8 mouse cellular contexts compared by ENCODE assay signal in the genomic region with DNA sequence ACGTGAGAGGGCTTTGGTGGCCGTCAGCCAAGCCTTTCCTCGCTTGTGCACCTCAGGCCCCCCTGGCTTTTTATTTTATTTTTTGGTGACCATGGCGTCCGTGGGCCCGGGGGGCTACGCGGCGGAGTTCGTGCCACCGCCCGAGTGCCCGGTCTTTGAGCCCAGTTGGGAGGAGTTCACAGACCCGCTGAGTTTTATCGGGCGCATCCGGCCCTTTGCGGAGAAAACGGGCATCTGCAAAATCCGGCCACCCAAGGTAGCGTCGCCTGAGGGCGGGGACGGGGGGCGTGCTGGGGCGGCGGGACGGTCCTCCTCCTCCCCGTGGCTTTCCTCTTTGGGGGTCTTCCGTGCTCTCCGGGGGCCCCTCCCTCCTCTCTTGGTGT. TPM values are rescaled to one million over a fixed set of nuclear protein-coding genes. Genes with fewer than 3 reads are reported as not detected.
DNase-seq lines count a peak whose midpoint lies in the region; ATAC-seq and TF ChIP-seq lines count a peak whose summit lies in the region.

No protein-coding gene starts in this region.

- H3K4me3 ChIP-seq in neural tube, embryonic 11.5 days (ENCODE audit: low read depth, low read length), result peak overlapping the region; percentile 90
- H3K4me3 ChIP-seq in erythroblast, embryonic 14.5 days (replicated peaks), result peak overlapping the region; percentile 88
- H3K4me3 ChIP-seq in limb, embryonic 15.5 days, result peak overlapping the region; percentile 98
- H3K4me3 ChIP-seq in small intestine, adult 2 months (ENCODE audit: low read depth, low read length), result peak overlapping the region; percentile 68

- intact Hi-C loops in left cerebral cortex, postnatal 10 days (cut with DNase I), result no loop called here

- DNase-seq in neural tube, embryonic 11.5 days (ENCODE audit: low spot score), result no peak
- DNase-seq in neural tube, embryonic 10.5 days (ENCODE audit: extremely low spot score, low spot score), result no peak
- DNase-seq in thymus, postnatal 10 days (ENCODE audit: low spot score in 2 of 2), result no peak
- DNase-seq in cerebellum, adult 11 months, result no peak
- no peak for DNase-seq in left cerebral cortex, postnatal 10 days (ENCODE audit: extremely low spot score in 1 of 2, low spot score in 2 of 2)

- TF ChIP-seq CTCF in small intestine, adult 2 months (IDR thresholded peaks at IDR 0.05; ENCODE audit: extremely low read depth, insufficient read length, insufficient replicate concordance, low read depth, low read length), result no peak

- peak; percentile 8; the same call in 1 of the 2 replicates for ATAC-seq in neural tube, embryonic 11.5 days (ENCODE audit: insufficient read depth, low FRiP score, low TSS enrichment)
- peak; percentile 6; the same call in 1 of the 2 replicates for ATAC-seq in limb, embryonic 15.5 days (ENCODE audit: insufficient number of reproducible peaks, low FRiP score, low TSS enrichment, low read depth)

- peaks cover 12% of the 10 kb centered on the region for H3K36me3 ChIP-seq in neural tube, embryonic 11.5 days (ENCODE audit: control insufficient read depth, insufficient read depth, low read length)
- H3K36me3 ChIP-seq in erythroblast, embryonic 14.5 days (ENCODE audit: control insufficient read depth), result peaks cover 35% of the 10 kb centered on the region
- H3K36me3 ChIP-seq in limb, embryonic 15.5 days, result peaks cover 23% of the 10 kb centered on the region
- peaks cover 19% of the 10 kb centered on the region for H3K36me3 ChIP-seq in small intestine, adult 2 months (ENCODE audit: control insufficient read depth, insufficient read depth, low read length)

- H3K27me3 ChIP-seq in neural tube, embryonic 11.5 days (ENCODE audit: control insufficient read depth, insufficient read depth, low read length), result no peaks in the 10 kb centered on the region
- H3K27me3 ChIP-seq in erythroblast, embryonic 14.5 days (ENCODE audit: control insufficient read depth), result no peaks in the 10 kb centered on the region
- H3K27me3 ChIP-seq in limb, embryonic 15.5 days, result no peaks in the 10 kb centered on the region
- H3K27me3 ChIP-seq in small intestine, adult 2 months (ENCODE audit: control insufficient read depth, insufficient read depth, low read length), result no peaks in the 10 kb centered on the region

- peak overlapping the region; percentile 84 for H3K4me2 ChIP-seq in neural tube, embryonic 11.5 days (ENCODE audit: low read depth)
- peak overlapping the region; percentile 74 for H3K4me2 ChIP-seq in limb, embryonic 15.5 days

- TF ChIP-seq POLR2A in small intestine, adult 2 months (IDR thresholded peaks at IDR 0.05; ENCODE audit: low read depth, low read length), result no peak

- under 1% methylated on average over 31 of the region's 31 CpGs for WGBS in neural tube, embryonic 11.5 days
- under 1% methylated on average over 31 of the region's 31 CpGs for WGBS in limb, embryonic 15.5 days
- under 1% methylated on average over 31 of the region's 31 CpGs for WGBS in small intestine, adult 2 months

- peak overlapping the region; percentile 69 for H3K9ac ChIP-seq in neural tube, embryonic 11.5 days (ENCODE audit: low read length)
- peak overlapping the region; percentile 93 for H3K9ac ChIP-seq in limb, embryonic 15.5 days

- H3K27ac ChIP-seq in neural tube, embryonic 11.5 days (ENCODE audit: low read depth, low read length), result peak overlapping the region; percentile 89
- H3K27ac ChIP-seq in limb, embryonic 15.5 days, result peak overlapping the region; percentile 99
- peak overlapping the region; percentile 97 for H3K27ac ChIP-seq in small intestine, adult 2 months (ENCODE audit: insufficient read depth, low read depth, low read length)

- peaks cover 14% of the 10 kb centered on the region for H3K4me1 ChIP-seq in neural tube, embryonic 11.5 days (ENCODE audit: control insufficient read depth, insufficient read depth, low read length)
- peaks cover 31% of the 10 kb centered on the region for H3K4me1 ChIP-seq in erythroblast, embryonic 14.5 days (ENCODE audit: control insufficient read depth)
- peaks cover 14% of the 10 kb centered on the region for H3K4me1 ChIP-seq in limb, embryonic 15.5 days
- H3K4me1 ChIP-seq in small intestine, adult 2 months (ENCODE audit: control insufficient read depth, insufficient read depth, insufficient read length, low read length), result peaks cover 3% of the 10 kb centered on the region; the same call in 1 of the 2 replicates

- no peaks in the 10 kb centered on the region for H3K9me3 ChIP-seq in neural tube, embryonic 11.5 days (ENCODE audit: control insufficient read depth, low read length)
- no peaks in the 10 kb centered on the region for H3K9me3 ChIP-seq in erythroblast, embryonic 14.5 days (ENCODE audit: control insufficient read depth, low read length)
- no peaks in the 10 kb centered on the region for H3K9me3 ChIP-seq in limb, embryonic 15.5 days

RNA-seq across cellular contexts. Expression of a gene that starts 0.3 kb away (rescaled TPM):
- polyA plus RNA-seq in neural tube, embryonic 11.5 days (2014; fragmentation: Nextera tagmentation; extraction: Ambion mirVana), result 22.5 and 26.0 TPM in 2 replicates
- 0.93 and 0.95 TPM in 2 replicates for polyA plus RNA-seq in erythroblast, embryonic 14.5 days (2012)
- polyA plus RNA-seq in limb, embryonic 15.5 days (2015; fragmentation: Nextera tagmentation; extraction: Ambion mirVana), result 21.8 and 22.7 TPM in 2 replicates
- 0.48 and 0.58 TPM in 2 replicates for polyA plus RNA-seq in small intestine, adult 2 months (2012; rRNA removed)
- 1 to 10 TPM; 4.6 to 7.7 TPM for total RNA-seq in left cerebral cortex, postnatal 10 days (2021)

RNA-seq across cellular contexts. Expression of a gene that starts 0.6 kb away (rescaled TPM):
- 57.3 and 61.6 TPM in 2 replicates for polyA plus RNA-seq in neural tube, embryonic 11.5 days (2014; fragmentation: Nextera tagmentation; extraction: Ambion mirVana)
- 0.52 and 0.66 TPM in 2 replicates for polyA plus RNA-seq in erythroblast, embryonic 14.5 days (2012)
- polyA plus RNA-seq in limb, embryonic 15.5 days (2015; fragmentation: Nextera tagmentation; extraction: Ambion mirVana), result 41.7 and 43.3 TPM in 2 replicates
- 0.48 and 1.1 TPM in 2 replicates for polyA plus RNA-seq in small intestine, adult 2 months (2012; rRNA removed)
- 10 to 100 TPM; 29.1 to 31.2 TPM for total RNA-seq in left cerebral cortex, postnatal 10 days (2021)

Comparison
In these comparisons a context has a peak if more than half of its experiments do, and no peak if none do; other contexts are left out.
1. RNA of a gene that starts 0.3 kb away (polyA plus RNA-seq): 22.5 to 26.0 TPM in neural tube, embryonic 11.5 days and 21.8 to 22.7 TPM in limb, embryonic 15.5 days; 0.93 to 0.95 TPM in erythroblast, embryonic 14.5 days and 0.48 to 0.58 TPM in small intestine, adult 2 months; every median in the first group is over 10 times any median in the second.
2. RNA of a gene that starts 0.6 kb away (polyA plus RNA-seq): 57.3 to 61.6 TPM in neural tube, embryonic 11.5 days and 41.7 to 43.3 TPM in limb, embryonic 15.5 days; 0.48 to 1.1 TPM in small intestine, adult 2 months and 0.52 to 0.66 TPM in erythroblast, embryonic 14.5 days; every median in the first group is over 10 times any median in the second.
3. Peak in every context shown above with its lines, with median percentiles within 50 percentile points of each other: H3K27ac ChIP-seq and H3K4me3 ChIP-seq.